Mouse (Mus musculus) forebrain, postnatal 0 days (tissue): ENCODE data around the gene Fgb. TPM values are rescaled to one million over a fixed set of nuclear protein-coding genes. Genes with fewer than 3 reads are reported as not detected.

ENCODE experiments used
- ATAC-seq: fragments of 200-750 bp; cut with Nextera tagmentation; 2 replicates; pipeline ENCODE4 v1.8.0; 2017; ENCODE audit warnings: mild to moderate bottlenecking, moderate library complexity
- DNase-seq: peaks from one replicate; pipeline ENCODE4 v3.0.0-alpha.2; 2015
- H3K27ac ChIP-seq: fragments of 300-500 bp; sonication (generic); 2 replicates; pipeline ENCODE4 v1.5.1; 2014; ENCODE audit warnings: low read depth, mild to moderate bottlenecking, antibody characterized with exemption, low read length, moderate library complexity, mixed read lengths
- H3K27me3 ChIP-seq: fragments of 300-500 bp; sonication (generic); 2 replicates; pipeline ENCODE4 v1.6.1; 2014; ENCODE audit warnings: mild to moderate bottlenecking, low read length, mixed read lengths; ENCODE audit not compliant: insufficient read depth
- H3K36me3 ChIP-seq: fragments of 300-500 bp; sonication (generic); 2 replicates; pipeline ENCODE4 v1.6.1; 2014; ENCODE audit warnings: mild to moderate bottlenecking, moderate library complexity; ENCODE audit not compliant: insufficient read depth
- H3K4me1 ChIP-seq: fragments of 300-500 bp; sonication (generic); 2 replicates; pipeline ENCODE4 v1.6.1; 2014; ENCODE audit warnings: antibody characterized with exemption; ENCODE audit not compliant: insufficient read depth
- H3K4me2 ChIP-seq: fragments of 300-500 bp; sonication (generic); 2 replicates; pipeline ENCODE4 v1.6.1; 2014; ENCODE audit warnings: low read depth, mild to moderate bottlenecking, moderate library complexity
- H3K4me3 ChIP-seq: fragments of 300-500 bp; sonication (generic); 2 replicates; pipeline ENCODE4 v1.5.1; 2014; ENCODE audit warnings: low read depth, low read length, mixed read lengths
- H3K9ac ChIP-seq: fragments of 300-500 bp; sonication (generic); 2 replicates; pipeline ENCODE4 v1.6.1; 2014; ENCODE audit warnings: mild to moderate bottlenecking
- H3K9me3 ChIP-seq: fragments of 300-500 bp; sonication (generic); 2 replicates; pipeline ENCODE4 v1.6.1; 2016; ENCODE audit warnings: low read length
- CTCF ChIP-seq: sonication (generic); IDR thresholded peaks from 2 replicates; pipeline ENCODE4 v1.5.1; 2016; ENCODE audit warnings: antibody characterized with exemption, control low read depth, low read depth
- WGBS: fragments of 180-500 bp; shearing (Covaris S2); extraction: QIAGEN DNeasy Blood & Tissue Kit; methylation state at CpG from one replicate; pipeline ENCODE4 v1.1.7; 2014; 5-methylcytosine and 5-hydroxymethylcytosine counted together
- polyA plus RNA-seq: library from polyadenylated mRNA; unstranded; fragments of >200 nt; fragmentation: Nextera tagmentation; extraction: Ambion mirVana; gene quantifications from 2 replicates; pipeline ENCODE4 v1.2.1, GENCODE M21; 2015
- total RNA-seq: library from RNA; depleted of rRNA; stranded (reverse); fragments of >200 nt; gene quantifications from 2 replicates; pipeline ENCODE4 v1.2.3, GENCODE M21; 2014; rRNA removed

Fgb gene
- total and polyA plus RNA-seq, 2 experiments from 2014 or later, result not detected

DNA sequence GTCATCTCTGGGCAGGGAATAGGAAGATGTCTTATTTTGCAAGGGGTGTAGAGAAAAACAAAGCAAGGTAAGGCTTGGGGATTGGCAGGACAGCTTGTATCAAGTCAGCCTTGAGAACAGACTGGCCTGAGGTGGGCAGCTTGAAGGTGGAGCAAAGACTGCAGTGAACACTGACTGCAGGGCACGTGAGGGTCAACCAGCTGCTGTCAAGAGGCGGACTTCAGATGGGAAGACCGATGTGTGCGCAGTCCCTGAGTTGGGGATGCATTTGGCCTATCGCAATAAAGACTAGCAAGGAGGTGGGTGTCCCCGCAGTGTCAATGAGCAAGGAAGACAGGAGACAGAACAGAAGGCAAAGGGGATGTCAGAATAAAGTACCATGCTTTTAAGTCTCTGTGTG lies 56.7 kb downstream of the Fgb start:
- 93% methylated on average over 6 of the region's 6 CpGs for WGBS
- Histone ChIP-seq H3K27ac (no peak overlapping the region), H3K4me2 (no peak overlapping the region), H3K9ac (no peak overlapping the region), H3K27me3 (peaks cover 3% of the 10 kb centered on the region; the same call in 1 of the 2 replicates), H3K4me3 (no peak overlapping the region), H3K9me3 (no peaks in the 10 kb centered on the region), H3K36me3 (no peaks in the 10 kb centered on the region), H3K4me1 (peaks cover 5% of the 10 kb centered on the region; the same call in 1 of the 2 replicates)
- no peak for ATAC-seq
- no peak for DNase-seq
- no peak for TF ChIP-seq CTCF

GRCm38 (mm10) chr3:82991963-82992362 lies 57.7 kb downstream of the Fgb start:
- Histone ChIP-seq H3K9ac (no peak overlapping the region), H3K9me3 (no peaks in the 10 kb centered on the region), H3K4me3 (no peak overlapping the region), H3K4me1 (peaks cover 5% of the 10 kb centered on the region; the same call in 1 of the 2 replicates), H3K36me3 (no peaks in the 10 kb centered on the region), H3K27ac (no peak overlapping the region), H3K4me2 (no peak overlapping the region), H3K27me3 (peaks cover 3% of the 10 kb centered on the region; the same call in 1 of the 2 replicates)
- no peak for TF ChIP-seq CTCF
- ATAC-seq (no peak), DNase-seq (no peak)
- WGBS, result 85% methylated on average over 12 of the region's 12 CpGs

Other genes with a start within 250 kb of the Fgb start
- gene Rbm46, start 173.4 kb downstream of the Fgb start, total RNA-seq, result 1.0 and 1.4 TPM in 2 replicates
- 0.96 and 1.6 TPM in 2 replicates for gene Rbm46, start 173.4 kb downstream of the Fgb start, polyA plus RNA-seq
- gene Lrat, start 145.9 kb downstream of the Fgb start, total RNA-seq, result 0.15 and 0.43 TPM in 2 replicates
- gene Lrat, start 145.9 kb downstream of the Fgb start, polyA plus RNA-seq, result 0.15 and 0.22 TPM in 2 replicates
- 0.19 and 0.62 TPM in 2 replicates for gene Fgg, start 42.1 kb downstream of the Fgb start, total RNA-seq
- not detected in 2 replicates for gene Fgg, start 42.1 kb downstream of the Fgb start, polyA plus RNA-seq
- 0.38 TPM in 1 of 2 replicates, not detected in the other for gene Fga, start 23.8 kb downstream of the Fgb start, total RNA-seq
- gene Fga, start 23.8 kb downstream of the Fgb start, polyA plus RNA-seq, result 0.10 TPM in 1 of 2 replicates, not detected in the other
- gene Plrg1, start 5.7 kb upstream of the Fgb start, total RNA-seq, result 90.8 and 94.0 TPM in 2 replicates
- gene Plrg1, start 5.7 kb upstream of the Fgb start, polyA plus RNA-seq, result 85.6 and 95.0 TPM in 2 replicates
- 5.8 and 8.5 TPM in 2 replicates for gene Dchs2, start 78.1 kb upstream of the Fgb start, total RNA-seq
- 0.29 and 0.48 TPM in 2 replicates for gene Dchs2, start 78.1 kb upstream of the Fgb start, polyA plus RNA-seq